Mouse (Mus musculus): ENCODE results near the gene Zfp583. TPM values are rescaled to one million over a fixed set of nuclear protein-coding genes. Genes with fewer than 3 reads are reported as not detected.

Gene Zfp583
- polyA plus RNA-seq, 1 experiment: 0.80 TPM

DNA sequence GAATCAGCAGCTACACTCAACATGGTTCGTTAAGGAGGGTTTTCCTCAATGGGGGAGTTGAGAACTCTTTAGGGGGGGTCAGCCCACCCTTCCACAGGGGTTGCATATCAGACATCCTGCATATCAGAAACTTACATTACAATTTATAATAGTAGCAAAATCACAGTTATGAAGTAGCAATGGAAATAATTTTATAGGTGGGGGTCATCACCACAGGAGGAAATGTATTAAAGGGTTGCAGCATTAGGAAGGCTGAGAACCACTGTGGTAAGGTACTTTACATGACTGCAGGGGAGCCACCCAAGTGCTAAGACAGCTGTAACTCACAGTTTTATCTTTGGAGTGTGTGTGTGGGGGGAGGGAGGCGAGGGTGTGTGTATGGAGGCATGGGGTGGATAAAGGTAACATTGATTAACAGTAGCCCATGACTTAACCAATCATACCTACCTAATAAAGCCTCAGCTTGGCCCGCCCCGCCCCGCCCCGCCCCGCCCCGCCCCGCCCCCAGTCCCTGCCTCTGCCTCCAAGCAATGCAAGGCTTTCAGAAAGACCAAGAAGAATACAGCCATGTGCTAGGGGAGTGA, 29.5 kb upstream of the Zfp583 start:
- H3K4me3 ChIP-seq: no peak overlapping the region
- H3ac ChIP-seq (ENCODE audit: control insufficient read depth, insufficient read length): no peak overlapping the region
- TF ChIP-seq POLR2AphosphoS2 (IDR thresholded peaks at IDR 0.05; ENCODE audit: insufficient read length, low read depth) (no peak), POLR2A (IDR thresholded peaks at IDR 0.05; ENCODE audit: insufficient read length, low read depth) (no peak), E2F4 (IDR thresholded peaks at IDR 0.05; ENCODE audit: insufficient read depth) (no peak), TCF12 (IDR thresholded peaks at IDR 0.05; ENCODE audit: insufficient read depth, poor library complexity, severe bottlenecking) (no peak), USF1 (IDR thresholded peaks at IDR 0.05; ENCODE audit: low read depth) (no peak), SRF (IDR thresholded peaks at IDR 0.05; ENCODE audit: control insufficient read depth, insufficient read length, low read depth) (no peak), CEBPB (IDR thresholded peaks at IDR 0.05; ENCODE audit: insufficient read depth, poor library complexity, severe bottlenecking) (no peak), MYOD1 (IDR thresholded peaks at IDR 0.05; ENCODE audit: control insufficient read depth in 1 of 3, insufficient read length in 2 of 3, low read depth in 2 of 3) (no peak), MYOG (IDR thresholded peaks at IDR 0.05; ENCODE audit: control insufficient read depth in 1 of 3, insufficient read depth in 1 of 3, insufficient read length in 2 of 3, low read depth in 2 of 3) (no peak), TCF3 (IDR thresholded peaks at IDR 0.05; ENCODE audit: insufficient read length, low read depth) (no peak), REST (IDR thresholded peaks at IDR 0.05; ENCODE audit: insufficient read depth, insufficient read length) (no peak), MAX (IDR thresholded peaks at IDR 0.05; ENCODE audit: low read depth) (no peak)
- no peak overlapping the region for H3K4me2 ChIP-seq (ENCODE audit: low read depth)
- no peaks in the 10 kb centered on the region for H3K36me3 ChIP-seq (ENCODE audit: control insufficient read depth, insufficient read depth)
- H3K79me2 ChIP-seq (ENCODE audit: control insufficient read depth, insufficient read depth): no peaks in the 10 kb centered on the region
- H3K27me3 ChIP-seq (ENCODE audit: control insufficient read depth, insufficient read depth, insufficient read length): no peaks in the 10 kb centered on the region

DNA sequence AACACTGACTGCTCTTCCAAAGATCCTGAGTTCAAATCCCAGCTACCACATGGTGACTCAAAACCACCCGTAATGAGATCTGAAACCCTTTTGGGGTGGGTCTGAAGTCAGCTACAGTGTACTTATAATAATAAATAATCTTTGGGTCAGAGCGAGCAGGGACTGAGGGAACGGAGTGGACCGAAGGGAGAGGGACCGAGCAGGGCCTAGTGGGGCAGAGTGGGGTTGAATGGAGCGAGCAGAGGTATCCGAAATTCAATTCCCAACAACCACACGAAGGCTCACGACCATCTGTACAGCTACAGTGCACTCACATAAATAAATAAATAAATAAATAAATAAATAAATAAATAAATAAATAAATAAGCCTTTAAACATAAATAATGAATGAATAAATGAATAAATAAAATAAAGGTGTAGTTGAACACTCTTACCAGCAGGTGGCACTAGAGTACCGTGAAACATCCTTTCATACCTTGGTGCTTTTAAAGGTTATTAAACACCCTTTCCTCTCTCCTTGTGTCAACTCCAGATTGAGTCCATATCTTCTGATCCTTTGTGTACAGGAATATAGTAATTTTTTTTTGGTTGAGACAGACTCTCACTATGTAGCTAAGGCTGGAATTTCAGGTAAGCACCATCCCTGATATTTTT, 28.0 kb upstream of the Zfp583 start:
- Histone ChIP-seq H3K27me3 (ENCODE audit: control insufficient read depth, insufficient read depth, insufficient read length) (no peaks in the 10 kb centered on the region), H3K36me3 (ENCODE audit: control insufficient read depth, insufficient read depth) (no peaks in the 10 kb centered on the region), H3K4me2 (ENCODE audit: low read depth) (no peak overlapping the region), H3ac (ENCODE audit: control insufficient read depth, insufficient read length) (no peak overlapping the region), H3K4me3 (no peak overlapping the region), H3K79me2 (ENCODE audit: control insufficient read depth, insufficient read depth) (no peaks in the 10 kb centered on the region)
- TF ChIP-seq USF1 (IDR thresholded peaks at IDR 0.05; ENCODE audit: low read depth) (no peak), POLR2AphosphoS2 (IDR thresholded peaks at IDR 0.05; ENCODE audit: insufficient read length, low read depth) (no peak), MYOG (IDR thresholded peaks at IDR 0.05; ENCODE audit: control insufficient read depth in 1 of 3, insufficient read depth in 1 of 3, insufficient read length in 2 of 3, low read depth in 2 of 3) (no peak), TCF12 (IDR thresholded peaks at IDR 0.05; ENCODE audit: insufficient read depth, poor library complexity, severe bottlenecking) (no peak), MAX (IDR thresholded peaks at IDR 0.05; ENCODE audit: low read depth) (no peak), CEBPB (IDR thresholded peaks at IDR 0.05; ENCODE audit: insufficient read depth, poor library complexity, severe bottlenecking) (no peak), REST (IDR thresholded peaks at IDR 0.05; ENCODE audit: insufficient read depth, insufficient read length) (no peak), POLR2A (IDR thresholded peaks at IDR 0.05; ENCODE audit: insufficient read length, low read depth) (no peak), SRF (IDR thresholded peaks at IDR 0.05; ENCODE audit: control insufficient read depth, insufficient read length, low read depth) (no peak), MYOD1 (IDR thresholded peaks at IDR 0.05; ENCODE audit: control insufficient read depth in 1 of 3, insufficient read length in 2 of 3, low read depth in 2 of 3) (no peak), TCF3 (IDR thresholded peaks at IDR 0.05; ENCODE audit: insufficient read length, low read depth) (no peak), E2F4 (IDR thresholded peaks at IDR 0.05; ENCODE audit: insufficient read depth) (no peak)

DNA sequence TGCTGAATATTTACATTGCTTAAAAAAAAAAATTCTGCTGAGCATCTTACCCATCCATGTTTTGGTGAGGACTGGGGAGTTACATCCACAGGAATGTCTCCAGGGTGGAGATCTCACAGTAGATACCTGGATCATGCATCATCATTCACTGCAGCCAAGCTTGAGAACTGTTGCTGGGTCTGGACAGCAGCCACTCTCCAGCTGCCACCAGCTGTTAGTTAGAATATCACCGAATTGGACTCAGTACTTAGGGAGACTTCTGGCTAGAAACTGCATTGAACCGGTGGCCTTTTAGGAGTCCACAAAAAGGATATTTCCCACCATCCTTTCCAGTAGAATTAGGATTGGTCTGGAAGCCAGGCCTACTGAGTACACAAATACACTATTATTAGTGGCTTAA, 27.0 kb upstream of the Zfp583 start:
- TF ChIP-seq MYOG (IDR thresholded peaks at IDR 0.05; ENCODE audit: control insufficient read depth in 1 of 3, insufficient read depth in 1 of 3, insufficient read length in 2 of 3, low read depth in 2 of 3): no peak
- TF ChIP-seq MYOD1 (IDR thresholded peaks at IDR 0.05; ENCODE audit: control insufficient read depth in 1 of 3, insufficient read length in 2 of 3, low read depth in 2 of 3): no peak
- TF ChIP-seq E2F4 (IDR thresholded peaks at IDR 0.05; ENCODE audit: insufficient read depth): no peak
- no peak for TF ChIP-seq MAX (IDR thresholded peaks at IDR 0.05; ENCODE audit: low read depth)
- TF ChIP-seq TCF3 (IDR thresholded peaks at IDR 0.05; ENCODE audit: insufficient read length, low read depth): no peak
- TF ChIP-seq USF1 (IDR thresholded peaks at IDR 0.05; ENCODE audit: low read depth): no peak
- TF ChIP-seq CEBPB (IDR thresholded peaks at IDR 0.05; ENCODE audit: insufficient read depth, poor library complexity, severe bottlenecking): no peak
- no peak for TF ChIP-seq POLR2AphosphoS2 (IDR thresholded peaks at IDR 0.05; ENCODE audit: insufficient read length, low read depth)
- TF ChIP-seq SRF (IDR thresholded peaks at IDR 0.05; ENCODE audit: control insufficient read depth, insufficient read length, low read depth): no peak
- TF ChIP-seq REST (IDR thresholded peaks at IDR 0.05; ENCODE audit: insufficient read depth, insufficient read length): no peak
- Histone ChIP-seq H3ac (ENCODE audit: control insufficient read depth, insufficient read length) (no peak overlapping the region), H3K36me3 (ENCODE audit: control insufficient read depth, insufficient read depth) (no peaks in the 10 kb centered on the region), H3K4me3 (no peak overlapping the region), H3K79me2 (ENCODE audit: control insufficient read depth, insufficient read depth) (no peaks in the 10 kb centered on the region), H3K4me2 (ENCODE audit: low read depth) (no peak overlapping the region), H3K27me3 (ENCODE audit: control insufficient read depth, insufficient read depth, insufficient read length) (no peaks in the 10 kb centered on the region)

DNA sequence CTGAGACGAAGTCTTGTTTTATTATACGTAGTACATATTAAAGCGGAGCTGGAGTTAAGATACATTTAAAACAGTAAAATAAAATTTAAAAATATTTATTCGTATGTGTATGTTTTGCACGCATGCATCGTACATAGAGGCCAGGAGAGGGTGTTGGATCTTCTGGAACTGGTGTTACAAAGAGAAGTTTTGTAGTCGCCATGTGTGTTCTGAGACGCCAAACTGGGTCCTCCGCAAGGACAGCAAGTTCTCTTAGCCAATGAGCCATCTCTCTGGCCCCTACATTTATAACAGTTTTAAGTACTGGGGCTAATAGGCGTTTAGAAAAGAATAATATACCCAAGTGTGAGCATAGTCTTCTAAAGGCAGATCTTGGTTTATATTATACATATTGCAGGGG, 13.0 kb upstream of the Zfp583 start:
- H3ac ChIP-seq (ENCODE audit: control insufficient read depth, insufficient read length): no peak overlapping the region
- H3K79me2 ChIP-seq (ENCODE audit: control insufficient read depth, insufficient read depth): no peaks in the 10 kb centered on the region
- no peak overlapping the region for H3K4me2 ChIP-seq (ENCODE audit: low read depth)
- no peaks in the 10 kb centered on the region for H3K27me3 ChIP-seq (ENCODE audit: control insufficient read depth, insufficient read depth, insufficient read length)
- TF ChIP-seq TCF12 (IDR thresholded peaks at IDR 0.05; ENCODE audit: insufficient read depth, poor library complexity, severe bottlenecking): no peak
- TF ChIP-seq MYOG (IDR thresholded peaks at IDR 0.05; ENCODE audit: control insufficient read depth in 1 of 3, insufficient read depth in 1 of 3, insufficient read length in 2 of 3, low read depth in 2 of 3): no peak
- TF ChIP-seq MYOD1 (IDR thresholded peaks at IDR 0.05; ENCODE audit: control insufficient read depth in 1 of 3, insufficient read length in 2 of 3, low read depth in 2 of 3): no peak
- TF ChIP-seq TCF3 (IDR thresholded peaks at IDR 0.05; ENCODE audit: insufficient read length, low read depth): no peak
- TF ChIP-seq E2F4 (IDR thresholded peaks at IDR 0.05; ENCODE audit: insufficient read depth): no peak
- TF ChIP-seq POLR2A (IDR thresholded peaks at IDR 0.05; ENCODE audit: insufficient read length, low read depth): no peak
- TF ChIP-seq MAX (IDR thresholded peaks at IDR 0.05; ENCODE audit: low read depth): no peak
- H3K36me3 ChIP-seq (ENCODE audit: control insufficient read depth, insufficient read depth): no peaks in the 10 kb centered on the region
- H3K4me3 ChIP-seq: no peak overlapping the region

Data from myocyte (in vitro differentiated cells).